Comparison of ENCODE assay signal across 8 mouse cellular contexts in genomic region chr5:137332857-137333511, GRCm38 (mm10). TPM values are rescaled to one million over a fixed set of nuclear protein-coding genes. Genes with fewer than 3 reads are reported as not detected.
A peak's percentile ranks its signal among the peaks of the same experiment; 100 is the strongest.
DNase-seq lines count a peak whose midpoint lies in the region; ATAC-seq and TF ChIP-seq lines count a peak whose summit lies in the region.

No protein-coding gene starts in this region.

- ATAC-seq in embryonic facial prominence, embryonic 13.5 days (ENCODE audit: insufficient number of reproducible peaks, insufficient read depth, low FRiP score, low TSS enrichment, low read depth) = no peak
- no peak for ATAC-seq in intestine, postnatal 0 days
- ATAC-seq in neural tube, embryonic 14.5 days (ENCODE audit: low read depth) = peak; percentile 33

- WGBS in lung, adult 2 months = 15% methylated on average over 15 of the region's 15 CpGs
- 12% methylated on average over 15 of the region's 15 CpGs for WGBS in embryonic facial prominence, embryonic 13.5 days
- WGBS in intestine, postnatal 0 days = 14% methylated on average over 15 of the region's 15 CpGs
- 10% methylated on average over 15 of the region's 15 CpGs for WGBS in neural tube, embryonic 14.5 days

- H3K9me3 ChIP-seq in embryonic facial prominence, embryonic 13.5 days = no peaks in the 10 kb centered on the region
- H3K9me3 ChIP-seq in intestine, postnatal 0 days (ENCODE audit: control insufficient read depth) = no peaks in the 10 kb centered on the region
- no peaks in the 10 kb centered on the region for H3K9me3 ChIP-seq in neural tube, embryonic 14.5 days (ENCODE audit: control insufficient read depth, low read length)

- TF ChIP-seq POLR2A in lung, adult 2 months (IDR thresholded peaks at IDR 0.05; ENCODE audit: borderline replicate concordance, extremely low read depth, low read depth, low read length) = no peak

- DNase-seq in lung, adult 2 months = no peak
- DNase-seq in lung, postnatal 25 days (ENCODE audit: low spot score) = no peak
- no peak for DNase-seq in urinary bladder, postnatal 36 days (ENCODE audit: low spot score in 2 of 2)
- no peak for DNase-seq in layer of hippocampus, postnatal 14 days (ENCODE audit: low spot score in 2 of 2)
- DNase-seq in cerebellum, postnatal 36 days = no peak

- H3K36me3 ChIP-seq in embryonic facial prominence, embryonic 13.5 days = peaks cover 11% of the 10 kb centered on the region; the same call in 1 of the 2 replicates
- H3K36me3 ChIP-seq in intestine, postnatal 0 days (ENCODE audit: control insufficient read depth, insufficient read depth) = peaks cover 5% of the 10 kb centered on the region
- peaks cover under 1% of the 10 kb centered on the region; the same call in 1 of the 2 replicates for H3K36me3 ChIP-seq in neural tube, embryonic 14.5 days (ENCODE audit: control insufficient read depth, insufficient read depth, low read length)

- no peak for TF ChIP-seq CTCF in lung, adult 2 months (IDR thresholded peaks at IDR 0.05; ENCODE audit: insufficient read depth, low read length)
- no peak for TF ChIP-seq CTCF in intestine, postnatal 0 days (IDR thresholded peaks at IDR 0.05; ENCODE audit: low read depth)

- peak overlapping the region; percentile 82 for H3K9ac ChIP-seq in embryonic facial prominence, embryonic 13.5 days
- peak overlapping the region; percentile 77 for H3K9ac ChIP-seq in intestine, postnatal 0 days (ENCODE audit: low read depth, low read length)
- H3K9ac ChIP-seq in neural tube, embryonic 14.5 days (replicated peaks; ENCODE audit: low read depth, low read length) = peak overlapping the region; percentile 59

- no peaks in the 10 kb centered on the region for H3K27me3 ChIP-seq in embryonic facial prominence, embryonic 13.5 days
- no peaks in the 10 kb centered on the region for H3K27me3 ChIP-seq in intestine, postnatal 0 days (replicated peaks; ENCODE audit: control insufficient read depth, insufficient read depth, low read length)
- H3K27me3 ChIP-seq in neural tube, embryonic 14.5 days (ENCODE audit: control insufficient read depth, insufficient read depth, low read length) = no peaks in the 10 kb centered on the region

- H3K27ac ChIP-seq in embryonic facial prominence, embryonic 13.5 days = no peak overlapping the region
- H3K27ac ChIP-seq in intestine, postnatal 0 days (ENCODE audit: low read depth, low read length) = peak overlapping the region; percentile 57
- no peak overlapping the region for H3K27ac ChIP-seq in neural tube, embryonic 14.5 days (ENCODE audit: low read depth, low read length)

- peak overlapping the region; percentile 96 for H3K4me2 ChIP-seq in embryonic facial prominence, embryonic 13.5 days
- H3K4me2 ChIP-seq in intestine, postnatal 0 days (replicated peaks; ENCODE audit: low read depth) = peak overlapping the region; percentile 95
- H3K4me2 ChIP-seq in neural tube, embryonic 14.5 days (ENCODE audit: low read depth, low read length) = peak overlapping the region; percentile 95

- H3K4me3 ChIP-seq in lung, adult 2 months (replicated peaks; ENCODE audit: extremely low read depth, low read depth, low read length) = peak overlapping the region; percentile 73
- H3K4me3 ChIP-seq in embryonic facial prominence, embryonic 13.5 days = peak overlapping the region; percentile 66
- peak overlapping the region; percentile 77 for H3K4me3 ChIP-seq in intestine, postnatal 0 days (ENCODE audit: low read depth, low read length)
- peak overlapping the region; percentile 65 for H3K4me3 ChIP-seq in neural tube, embryonic 14.5 days (ENCODE audit: low read depth, low read length)

- H3K4me1 ChIP-seq in lung, adult 2 months (ENCODE audit: control insufficient read depth, insufficient read depth, low read length) = no peaks in the 10 kb centered on the region
- peaks cover 15% of the 10 kb centered on the region for H3K4me1 ChIP-seq in embryonic facial prominence, embryonic 13.5 days
- peaks cover 3% of the 10 kb centered on the region; the same call in 1 of the 2 replicates for H3K4me1 ChIP-seq in intestine, postnatal 0 days (replicated peaks; ENCODE audit: control insufficient read depth, insufficient read depth, low read length)
- H3K4me1 ChIP-seq in neural tube, embryonic 14.5 days (ENCODE audit: control insufficient read depth, insufficient read depth, low read length) = peaks cover 5% of the 10 kb centered on the region

RNA-seq across cellular contexts. Expression of gene Slc12a9, which starts 0.4 kb away (rescaled TPM):
- polyA plus RNA-seq in lung, adult 2 months (2012; rRNA removed) = 22.5 and 24.1 TPM in 2 replicates
- polyA plus RNA-seq in embryonic facial prominence, embryonic 13.5 days (2015; fragmentation: Nextera tagmentation; extraction: Ambion mirVana) = 16.0 and 16.1 TPM in 2 replicates
- 11.8 and 13.4 TPM in 2 replicates for polyA plus RNA-seq in intestine, postnatal 0 days (2015; fragmentation: Nextera tagmentation; extraction: Ambion mirVana)
- 16.4 and 17.8 TPM in 2 replicates for polyA plus RNA-seq in neural tube, embryonic 14.5 days (2014; fragmentation: Nextera tagmentation; extraction: Ambion mirVana)
- 10 to 100 TPM; 29.7 to 35.5 TPM for total RNA-seq in layer of hippocampus, postnatal 14 days (2021)

RNA-seq across cellular contexts. Expression of gene Ephb4, which starts 16.9 kb away (rescaled TPM):
- 105 and 123 TPM in 2 replicates for polyA plus RNA-seq in lung, adult 2 months (2012; rRNA removed)
- 70.4 and 71.0 TPM in 2 replicates for polyA plus RNA-seq in embryonic facial prominence, embryonic 13.5 days (2015; fragmentation: Nextera tagmentation; extraction: Ambion mirVana)
- polyA plus RNA-seq in intestine, postnatal 0 days (2015; fragmentation: Nextera tagmentation; extraction: Ambion mirVana) = 12.6 and 12.9 TPM in 2 replicates
- polyA plus RNA-seq in neural tube, embryonic 14.5 days (2014; fragmentation: Nextera tagmentation; extraction: Ambion mirVana) = 2.7 and 8.8 TPM in 2 replicates
- total RNA-seq in layer of hippocampus, postnatal 14 days (2021) = 1 to 10 TPM; 5.8 to 6.6 TPM

RNA-seq across cellular contexts. Expression of gene Trip6, which starts 18.8 kb away (rescaled TPM):
- 52.6 and 55.2 TPM in 2 replicates for polyA plus RNA-seq in lung, adult 2 months (2012; rRNA removed)
- polyA plus RNA-seq in embryonic facial prominence, embryonic 13.5 days (2015; fragmentation: Nextera tagmentation; extraction: Ambion mirVana) = 106 TPM in 2 replicates
- polyA plus RNA-seq in intestine, postnatal 0 days (2015; fragmentation: Nextera tagmentation; extraction: Ambion mirVana) = 23.8 and 24.8 TPM in 2 replicates
- 8.0 and 11.5 TPM in 2 replicates for polyA plus RNA-seq in neural tube, embryonic 14.5 days (2014; fragmentation: Nextera tagmentation; extraction: Ambion mirVana)
- total RNA-seq in layer of hippocampus, postnatal 14 days (2021) = 1 to 10 TPM; 4.6 to 6.0 TPM

RNA-seq across cellular contexts. Expression of gene Srrt, which starts 25.5 kb away (rescaled TPM):
- 107 and 136 TPM in 2 replicates for polyA plus RNA-seq in lung, adult 2 months (2012; rRNA removed)
- 143 and 148 TPM in 2 replicates for polyA plus RNA-seq in embryonic facial prominence, embryonic 13.5 days (2015; fragmentation: Nextera tagmentation; extraction: Ambion mirVana)
- polyA plus RNA-seq in intestine, postnatal 0 days (2015; fragmentation: Nextera tagmentation; extraction: Ambion mirVana) = 31.3 and 32.2 TPM in 2 replicates
- polyA plus RNA-seq in neural tube, embryonic 14.5 days (2014; fragmentation: Nextera tagmentation; extraction: Ambion mirVana) = 81.8 and 91.5 TPM in 2 replicates
- total RNA-seq in layer of hippocampus, postnatal 14 days (2021) = 100 to 1,000 TPM; 189 to 217 TPM

RNA-seq across cellular contexts. Expression of gene Ufsp1, which starts 38.6 kb away (rescaled TPM):
- polyA plus RNA-seq in lung, adult 2 months (2012; rRNA removed) = 7.0 and 7.1 TPM in 2 replicates
- 5.4 and 5.6 TPM in 2 replicates for polyA plus RNA-seq in embryonic facial prominence, embryonic 13.5 days (2015; fragmentation: Nextera tagmentation; extraction: Ambion mirVana)
- polyA plus RNA-seq in intestine, postnatal 0 days (2015; fragmentation: Nextera tagmentation; extraction: Ambion mirVana) = 10.4 and 11.0 TPM in 2 replicates
- 19.7 and 24.0 TPM in 2 replicates for polyA plus RNA-seq in neural tube, embryonic 14.5 days (2014; fragmentation: Nextera tagmentation; extraction: Ambion mirVana)
- 10 to 100 TPM; 18.0 to 19.9 TPM for total RNA-seq in layer of hippocampus, postnatal 14 days (2021)
